Comparison of ENCODE assay signal across 25 mouse cellular contexts in genomic region chr14:34232866-34233680, GRCm38 (mm10). TPM values are rescaled to one million over a fixed set of nuclear protein-coding genes. Genes with fewer than 3 reads are reported as not detected.
DNase-seq lines count a peak whose midpoint lies in the region; ATAC-seq and TF ChIP-seq lines count a peak whose summit lies in the region.
"Had no signal": no experiment of that assay in that cellular context is flagged by ENCODE, and none has a peak within 500 bp of the region (broad histone marks: within the 10 kb centered on the region; RNA-seq: fewer than 3 reads in every experiment).

No protein-coding gene starts in this region.

- H3K9ac ChIP-seq in lung, embryonic 14.5 days = no peak overlapping the region
- H3K9ac ChIP-seq: embryonic facial prominence, embryonic 12.5 days; forebrain, embryonic 12.5 days; hindbrain, embryonic 13.5 days; intestine, embryonic 15.5 days; liver, embryonic 15.5 days had no signal

- H3K27ac ChIP-seq in lung, embryonic 14.5 days (ENCODE audit: low read depth) = no peak overlapping the region
- H3K27ac ChIP-seq: embryonic facial prominence, embryonic 12.5 days; forebrain, embryonic 12.5 days; hindbrain, embryonic 13.5 days; intestine, embryonic 15.5 days; left cerebral cortex, adult 2 months; limb, embryonic 10.5 days; liver, embryonic 15.5 days had no signal

- TF ChIP-seq CTCF in lung, embryonic 14.5 days (IDR thresholded peaks at IDR 0.05; ENCODE audit: low read depth) = no peak
- TF ChIP-seq CTCF in brain, embryonic 14.5 days (IDR thresholded peaks at IDR 0.05; ENCODE audit: borderline replicate concordance, extremely low read depth, insufficient read depth, insufficient read length) = no peak

- no peaks in the 10 kb centered on the region for H3K4me1 ChIP-seq in lung, embryonic 14.5 days (ENCODE audit: insufficient read depth)
- H3K4me1 ChIP-seq: forebrain, embryonic 12.5 days; megakaryocyte, embryonic 14.5 days had no signal

- H3K36me3 ChIP-seq in lung, embryonic 14.5 days (ENCODE audit: insufficient read depth) = no peaks in the 10 kb centered on the region
- H3K36me3 ChIP-seq: embryonic facial prominence, embryonic 12.5 days; forebrain, embryonic 12.5 days; hindbrain, embryonic 13.5 days; intestine, embryonic 15.5 days; limb, embryonic 10.5 days; liver, embryonic 15.5 days had no signal

- TF ChIP-seq POLR2A in brain, embryonic 14.5 days (IDR thresholded peaks at IDR 0.05; ENCODE audit: borderline replicate concordance, extremely low read depth, insufficient read depth, insufficient read length, poor library complexity, severe bottlenecking) = no peak

- DNase-seq in heart, adult 11 months = peak; percentile 83
- DNase-seq in heart, adult 8-10 months (ENCODE audit: low spot score) = no peak
- DNase-seq in lung, embryonic 14.5 days = peak; percentile 33
- DNase-seq in lung, postnatal 25 days (ENCODE audit: low spot score) = no peak
- DNase-seq in Muller cell, postnatal 12 days (ENCODE audit: inconsistent ontology term) = peak; percentile 93
- peak; percentile 60 for DNase-seq in brain, embryonic 14.5 days (ENCODE audit: low read depth)
- no peak for DNase-seq in thymus, postnatal 4 days
- DNase-seq: adrenal gland, postnatal 14 days; cerebellum, postnatal 25 days; gastrocnemius, postnatal 14 days; heart, adult 18-20 months; heart, postnatal 36 days; kidney, adult 9 months; kidney, postnatal 25 days; liver; thymus, adult 18-20 months had no signal

- no peak overlapping the region for H3K4me2 ChIP-seq in lung, embryonic 14.5 days
- H3K4me2 ChIP-seq: embryonic facial prominence, embryonic 12.5 days; forebrain, embryonic 12.5 days; hindbrain, embryonic 13.5 days; intestine, embryonic 15.5 days; liver, embryonic 15.5 days had no signal

- no peaks in the 10 kb centered on the region for H3K27me3 ChIP-seq in lung, embryonic 14.5 days (ENCODE audit: insufficient read depth, low read length)
- H3K27me3 ChIP-seq: embryonic facial prominence, embryonic 12.5 days; forebrain, embryonic 12.5 days; hindbrain, embryonic 13.5 days; intestine, embryonic 15.5 days; liver, embryonic 15.5 days; megakaryocyte, embryonic 14.5 days had no signal

- no peak overlapping the region for H3K4me3 ChIP-seq in lung, embryonic 14.5 days (ENCODE audit: low read depth, low read length)
- H3K4me3 ChIP-seq: embryonic facial prominence, embryonic 12.5 days; forebrain, embryonic 12.5 days; hindbrain, embryonic 13.5 days; intestine, embryonic 15.5 days; left cerebral cortex, adult 2 months; limb, embryonic 10.5 days; liver, embryonic 15.5 days; megakaryocyte, embryonic 14.5 days had no signal

- no peaks in the 10 kb centered on the region for H3K9me3 ChIP-seq in lung, embryonic 14.5 days (ENCODE audit: low read depth, low read length)
- H3K9me3 ChIP-seq: embryonic facial prominence, embryonic 12.5 days; forebrain, embryonic 12.5 days; hindbrain, embryonic 13.5 days; intestine, embryonic 15.5 days; limb, embryonic 10.5 days; liver, embryonic 15.5 days had no signal

- no peak for ATAC-seq in lung, embryonic 14.5 days (ENCODE audit: insufficient read depth)
- ATAC-seq: intestine, embryonic 15.5 days; midbrain, embryonic 16.5 days had no signal

- WGBS in lung, embryonic 14.5 days = 77% methylated on average over 9 of the region's 9 CpGs

RNA-seq across cellular contexts. Expression of gene Syt15, which starts 13.7 kb away (rescaled TPM):
- under 1 TPM; 0.47 to 0.66 (median 0.53) TPM for total RNA-seq in heart, adult 8-10 months (2022)
- 0.42 TPM in 2 replicates for polyA plus RNA-seq in lung, embryonic 14.5 days (2014; fragmentation: Nextera tagmentation; extraction: Ambion mirVana)
- polyA plus RNA-seq in brain, embryonic 14.5 days (2012; rRNA removed) = 0.86 and 1.2 TPM in 2 replicates

RNA-seq across cellular contexts. Expression of gene Gprin2, which starts 31.6 kb away (rescaled TPM):
- total RNA-seq in heart, adult 8-10 months (2022) = under 1 TPM; 0.08 to 0.29 (median 0.09) TPM
- 0.18 and 0.19 TPM in 2 replicates for polyA plus RNA-seq in lung, embryonic 14.5 days (2014; fragmentation: Nextera tagmentation; extraction: Ambion mirVana)
- 6.4 and 11.9 TPM in 2 replicates for polyA plus RNA-seq in brain, embryonic 14.5 days (2012; rRNA removed)

Comparison
In these comparisons a context has a peak if more than half of its experiments do, and no peak if none do; other contexts are left out.
1. DNase-seq: peak in heart, adult 11 months (single experiment), lung, embryonic 14.5 days (single experiment), Muller cell, postnatal 12 days (single experiment) and brain, embryonic 14.5 days (single experiment); none in heart, adult 8-10 months (single experiment), lung, postnatal 25 days (single experiment) and thymus, postnatal 4 days (single experiment).